Mouse (Mus musculus) forebrain, embryonic 12.5 days (tissue): ENCODE measurements around the gene Gm48552. TPM values are rescaled to one million over a fixed set of nuclear protein-coding genes. Genes with fewer than 3 reads are reported as not detected.

Experiments
- ATAC-seq: fragments of 200-750 bp; cut with Nextera tagmentation; 2 replicates; pipeline ENCODE4 v1.8.0; 2017; ENCODE audit warnings: moderate TSS enrichment; ENCODE audit not compliant: low FRiP score
- H3K27ac ChIP-seq: fragments of 300-500 bp; sonication (generic); 2 replicates; pipeline ENCODE4 v1.5.1; 2016; ENCODE audit warnings: mild to moderate bottlenecking
- H3K27me3 ChIP-seq: fragments of 300-500 bp; sonication (generic); 2 replicates; pipeline ENCODE4 v1.6.1; 2016; ENCODE audit warnings: mild to moderate bottlenecking
- H3K36me3 ChIP-seq: fragments of 300-500 bp; sonication (generic); replicated peaks from 2 replicates; pipeline ENCODE4 v1.6.1; 2016; ENCODE audit warnings: mild to moderate bottlenecking
- H3K4me1 ChIP-seq: fragments of 300-500 bp; sonication (generic); 2 replicates; pipeline ENCODE4 v1.6.1; 2016
- H3K4me2 ChIP-seq: fragments of 300-500 bp; sonication (generic); 2 replicates; pipeline ENCODE4 v1.6.1; 2016; ENCODE audit warnings: mild to moderate bottlenecking, moderate library complexity
- H3K4me3 ChIP-seq: fragments of 300-500 bp; sonication (generic); replicated peaks from 2 replicates; pipeline ENCODE4 v1.5.1; 2016; ENCODE audit warnings: mild to moderate bottlenecking
- H3K9ac ChIP-seq: fragments of 300-500 bp; sonication (generic); 2 replicates; pipeline ENCODE4 v1.6.1; 2016; ENCODE audit warnings: mild to moderate bottlenecking
- H3K9me3 ChIP-seq: fragments of 300-500 bp; sonication (generic); 2 replicates; pipeline ENCODE4 v1.6.1; 2016
- WGBS: fragments of 180-500 bp; shearing (Covaris S2); methylation state at CpG from one replicate; pipeline ENCODE4 v1.1.7; 2016; 5-methylcytosine and 5-hydroxymethylcytosine counted together
- polyA plus RNA-seq: library from polyadenylated mRNA; unstranded; fragments of >200 nt; fragmentation: Nextera tagmentation; extraction: Ambion mirVana; gene quantifications from 2 replicates; pipeline ENCODE4 v1.2.1, GENCODE M21; 2016

The Gm48552 gene
- polyA plus RNA-seq, 1 experiment from 2014 or later = 1.4 TPM

GRCm38 (mm10) chr10:81427804-81428506, 39.1 kb downstream of the Gm48552 start:
- Histone ChIP-seq H3K27me3 (peaks cover 70% of the 10 kb centered on the region), H3K4me3 (no peak overlapping the region), H3K27ac (no peak overlapping the region), H3K36me3 (no peaks in the 10 kb centered on the region), H3K4me1 (peaks cover 48% of the 10 kb centered on the region), H3K9me3 (no peaks in the 10 kb centered on the region), H3K9ac (no peak overlapping the region), H3K4me2 (no peak overlapping the region)
- WGBS = 78% methylated on average over 8 of the region's 8 CpGs
- ATAC-seq = no peak

DNA sequence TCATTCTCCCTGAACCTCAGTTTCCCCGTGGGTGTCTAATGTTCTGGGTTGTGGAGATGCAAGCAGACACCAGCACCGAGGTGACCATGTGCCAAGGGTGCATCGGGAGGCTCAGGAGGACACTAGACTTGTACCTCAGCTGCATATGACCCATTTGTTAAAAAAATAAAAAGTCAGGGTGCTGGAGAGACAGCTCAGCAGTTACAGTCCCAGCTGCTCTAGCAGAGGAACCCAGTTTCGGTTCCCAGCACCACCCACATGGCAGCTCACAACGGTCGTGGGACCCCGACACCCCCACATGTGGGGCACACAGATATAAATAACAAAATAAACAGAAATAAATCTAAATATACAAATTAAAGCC, 39.7 kb downstream of the Gm48552 start:
- no peak for ATAC-seq
- Histone ChIP-seq H3K36me3 (no peaks in the 10 kb centered on the region), H3K9ac (no peak overlapping the region), H3K27me3 (peaks cover 69% of the 10 kb centered on the region), H3K4me1 (peaks cover 53% of the 10 kb centered on the region), H3K4me2 (no peak overlapping the region), H3K9me3 (no peaks in the 10 kb centered on the region), H3K27ac (no peak overlapping the region), H3K4me3 (no peak overlapping the region)
- WGBS = 92% methylated on average over 7 of the region's 7 CpGs

GRCm38 (mm10) chr10:81429092-81429491, 40.3 kb downstream of the Gm48552 start:
- Histone ChIP-seq H3K9ac (no peak overlapping the region), H3K4me1 (peaks cover 53% of the 10 kb centered on the region), H3K4me3 (peak overlapping the region; percentile 76), H3K27me3 (peaks cover 62% of the 10 kb centered on the region), H3K9me3 (no peaks in the 10 kb centered on the region), H3K4me2 (peak overlapping the region; percentile 93), H3K27ac (no peak overlapping the region), H3K36me3 (no peaks in the 10 kb centered on the region)
- ATAC-seq = no peak
- 13% methylated on average over 2 of the region's 2 CpGs for WGBS

- H3K27ac ChIP-seq = peak overlapping the region; percentile 89
- WGBS = under 1% methylated on average over 20 of the region's 20 CpGs
- peak; percentile 18 for ATAC-seq
- peaks cover 57% of the 10 kb centered on the region for H3K27me3 ChIP-seq
- peaks cover 47% of the 10 kb centered on the region for H3K4me1 ChIP-seq
- H3K9me3 ChIP-seq = no peaks in the 10 kb centered on the region
- peak overlapping the region; percentile 89 for H3K9ac ChIP-seq
- H3K4me2 ChIP-seq = peak overlapping the region; percentile 93
- H3K4me3 ChIP-seq = peak overlapping the region; percentile 76
- H3K36me3 ChIP-seq = no peaks in the 10 kb centered on the region
Observed at GRCm38 (mm10) chr10:81429605-81430061, 40.8 kb downstream of the Gm48552 start.

DNA sequence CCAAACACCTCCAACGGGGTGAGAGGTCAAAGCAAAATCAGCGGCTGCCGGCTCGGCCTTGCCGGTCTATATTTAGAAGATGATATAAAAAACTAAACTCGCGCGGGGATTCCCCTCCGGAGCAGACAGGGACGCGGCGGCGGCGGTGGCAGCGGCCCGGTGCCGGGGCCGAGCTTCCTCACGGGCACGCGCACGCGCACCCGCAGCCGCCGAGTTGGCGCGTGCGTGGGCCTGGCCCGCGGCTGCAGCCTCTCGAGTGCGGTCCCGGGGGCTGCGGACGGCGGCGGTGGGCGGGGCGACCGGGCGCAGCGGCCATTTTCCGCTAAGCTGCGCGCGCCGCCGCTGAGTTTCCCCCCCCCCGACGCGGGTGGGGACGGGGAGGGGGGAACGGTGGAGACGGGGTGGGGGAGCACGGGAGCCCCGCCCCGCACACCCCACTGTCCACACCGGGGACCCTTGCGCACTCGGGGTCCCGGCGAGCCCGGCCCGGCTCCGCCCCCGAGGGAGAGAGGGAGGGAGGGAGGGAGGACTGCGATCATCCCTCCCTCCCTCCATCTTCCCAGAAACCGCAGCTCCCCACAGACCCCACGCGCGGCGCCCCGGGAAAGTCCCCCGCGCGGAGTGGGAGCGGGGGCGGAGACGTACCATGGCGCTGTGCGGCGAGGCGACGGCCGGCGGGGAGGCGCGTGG, 41.5 kb downstream of the Gm48552 start:
- H3K27me3 ChIP-seq = peaks cover 51% of the 10 kb centered on the region
- H3K4me2 ChIP-seq = peak overlapping the region; percentile 93
- peaks cover 41% of the 10 kb centered on the region for H3K4me1 ChIP-seq
- WGBS = under 1% methylated on average over 63 of the region's 89 CpGs
- peak overlapping the region; percentile 89 for H3K27ac ChIP-seq
- H3K4me3 ChIP-seq = peak overlapping the region; percentile 76
- H3K36me3 ChIP-seq = no peaks in the 10 kb centered on the region
- peak; percentile 12 for ATAC-seq
- peak overlapping the region; percentile 89 for H3K9ac ChIP-seq
- H3K9me3 ChIP-seq = no peaks in the 10 kb centered on the region

DNA sequence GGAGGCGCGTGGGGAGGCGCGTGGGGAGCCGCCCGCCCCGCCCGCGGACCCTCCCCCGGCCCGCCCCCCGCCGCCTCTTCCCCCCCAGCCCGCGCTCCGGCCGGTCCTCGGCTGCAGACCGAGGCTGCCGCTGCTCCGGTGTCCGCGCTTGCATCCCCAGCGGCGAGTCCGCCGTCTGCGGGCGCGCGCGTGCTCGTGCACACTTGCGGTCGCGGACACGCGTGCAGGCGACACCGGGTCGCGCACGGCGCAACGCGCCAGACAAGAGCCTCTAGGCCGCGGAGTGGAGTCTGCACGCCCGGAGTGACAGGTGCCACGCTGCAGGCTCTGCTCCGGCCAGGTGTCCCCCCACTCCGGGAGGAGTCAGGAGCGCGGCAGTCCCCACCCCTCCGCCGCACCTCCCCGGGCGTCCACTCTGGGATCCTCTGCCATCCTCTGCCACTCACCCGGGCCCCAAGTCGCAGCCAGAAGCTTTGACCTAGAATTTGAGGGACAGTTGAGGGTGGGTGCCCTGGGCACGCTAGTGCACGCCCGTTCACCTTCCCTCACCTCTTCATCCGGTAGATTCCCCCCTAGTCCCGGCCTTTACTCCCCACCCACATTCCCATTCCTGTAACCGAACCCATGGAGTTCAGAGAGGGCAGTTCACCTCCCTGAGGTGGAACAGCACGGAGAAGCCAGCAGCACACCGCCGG, 42.2 kb downstream of the Gm48552 start:
- H3K27me3 ChIP-seq = peaks cover 46% of the 10 kb centered on the region
- H3K36me3 ChIP-seq = no peaks in the 10 kb centered on the region
- peak; percentile 32 for ATAC-seq
- peak overlapping the region; percentile 93 for H3K4me2 ChIP-seq
- H3K4me1 ChIP-seq = peaks cover 34% of the 10 kb centered on the region
- H3K9ac ChIP-seq = peak overlapping the region; percentile 89
- H3K9me3 ChIP-seq = no peaks in the 10 kb centered on the region
- peak overlapping the region; percentile 89 for H3K27ac ChIP-seq
- WGBS = 2% methylated on average over 59 of the region's 70 CpGs
- H3K4me3 ChIP-seq = peak overlapping the region; percentile 76

DNA sequence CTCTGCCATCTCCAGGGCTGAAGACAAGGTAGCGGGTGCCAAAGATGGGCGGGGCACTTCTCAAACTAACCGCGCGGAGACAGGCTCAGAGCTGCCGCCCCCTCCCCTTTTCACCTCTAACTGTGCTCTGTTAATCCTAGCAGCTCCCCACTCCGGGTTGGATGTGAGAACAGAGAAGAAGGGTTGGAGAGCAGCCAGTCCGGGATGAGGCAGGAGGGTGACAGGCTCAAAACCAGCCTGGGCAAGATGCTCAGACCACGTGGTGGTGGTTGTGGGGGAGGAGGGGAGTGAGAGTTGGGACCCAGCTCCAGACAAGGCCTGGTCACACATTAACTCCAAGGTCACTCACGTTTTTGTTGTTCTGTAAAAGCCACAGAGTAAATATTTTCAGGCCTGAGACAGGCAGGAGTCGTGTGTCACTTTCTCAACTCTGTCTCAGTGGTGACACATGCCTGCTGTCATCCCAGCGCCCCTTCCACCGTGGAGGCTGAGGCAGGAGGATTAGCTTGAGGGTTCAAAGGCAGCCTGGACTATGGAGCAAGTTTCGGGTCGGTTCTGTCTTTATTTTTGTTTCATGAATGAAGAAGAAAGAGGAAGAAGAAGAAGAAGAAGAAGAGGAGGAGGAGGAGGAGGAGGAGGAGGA, 42.8 kb downstream of the Gm48552 start:
- Histone ChIP-seq H3K4me1 (peaks cover 27% of the 10 kb centered on the region), H3K9ac (peak overlapping the region; percentile 89), H3K4me2 (peak overlapping the region; percentile 93), H3K36me3 (no peaks in the 10 kb centered on the region), H3K9me3 (no peaks in the 10 kb centered on the region), H3K27me3 (peaks cover 43% of the 10 kb centered on the region), H3K4me3 (peak overlapping the region; percentile 76), H3K27ac (peak overlapping the region; percentile 89; the same call in 1 of the 2 replicates)
- ATAC-seq = no peak
- WGBS = 15% methylated on average over 15 of the region's 15 CpGs

- Histone ChIP-seq H3K4me3 (no peak overlapping the region), H3K36me3 (no peaks in the 10 kb centered on the region), H3K9ac (no peak overlapping the region), H3K27me3 (peaks cover 41% of the 10 kb centered on the region), H3K27ac (no peak overlapping the region), H3K4me2 (peak overlapping the region; percentile 47), H3K4me1 (peaks cover 23% of the 10 kb centered on the region), H3K9me3 (no peaks in the 10 kb centered on the region)
- ATAC-seq = no peak; the same call in 1 of the 2 replicates
- 68% methylated on average over 21 of the region's 21 CpGs for WGBS
Observed at GRCm38 (mm10) chr10:81432169-81432867, 43.5 kb downstream of the Gm48552 start.

DNA sequence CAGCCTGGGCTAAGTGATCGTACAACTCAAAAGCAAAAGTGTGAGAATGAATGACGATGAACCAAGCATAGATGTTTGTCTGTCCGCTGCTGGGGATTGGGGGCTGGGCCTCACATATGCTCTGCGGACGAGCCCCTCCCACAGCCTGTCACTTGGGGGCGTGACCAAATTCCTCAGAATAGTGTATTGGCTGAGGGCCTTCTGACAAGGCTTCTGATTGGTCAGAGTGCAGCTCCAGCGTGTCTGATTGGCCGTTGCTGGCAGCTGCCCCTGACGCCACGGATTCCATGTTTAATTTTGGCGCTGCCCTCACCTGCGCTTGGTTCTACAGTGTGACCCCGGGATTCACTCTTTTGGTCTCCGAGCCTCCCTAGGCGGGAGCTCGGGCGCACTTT, 44.1 kb downstream of the Gm48552 start:
- Histone ChIP-seq H3K4me2 (peak overlapping the region; percentile 47), H3K9ac (no peak overlapping the region), H3K36me3 (no peaks in the 10 kb centered on the region), H3K27ac (no peak overlapping the region), H3K27me3 (peaks cover 36% of the 10 kb centered on the region), H3K4me3 (peak overlapping the region; percentile 20), H3K9me3 (no peaks in the 10 kb centered on the region), H3K4me1 (peaks cover 23% of the 10 kb centered on the region)
- WGBS = 5% methylated on average over 17 of the region's 17 CpGs
- peak; percentile 89 for ATAC-seq

- H3K36me3 ChIP-seq = no peaks in the 10 kb centered on the region
- H3K4me1 ChIP-seq = peaks cover 23% of the 10 kb centered on the region
- peaks cover 30% of the 10 kb centered on the region for H3K27me3 ChIP-seq
- H3K4me3 ChIP-seq = no peak overlapping the region
- no peak overlapping the region for H3K27ac ChIP-seq
- WGBS = 80% methylated on average over 26 of the region's 26 CpGs
- H3K9ac ChIP-seq = no peak overlapping the region
- no peaks in the 10 kb centered on the region for H3K9me3 ChIP-seq
- peak overlapping the region; percentile 47 for H3K4me2 ChIP-seq
- no peak for ATAC-seq
Observed at GRCm38 (mm10) chr10:81433541-81434289, 44.9 kb downstream of the Gm48552 start.
